Mouse (Mus musculus): ENCODE measurements around the gene Zfp27.

GRCm38 (mm10) chr7:29880916-29881315 is 25.5 kb downstream of the Zfp27 start:
- TF ChIP-seq GATA1 (IDR thresholded peaks at IDR 0.05; ENCODE audit: borderline replicate concordance, low read length) (no peak), FLI1 (IDR thresholded peaks at IDR 0.05; ENCODE audit: low read length) (no peak)

Measured in megakaryocyte, embryonic 14.5 days (primary cell).